Mouse (Mus musculus) kidney, embryonic 14.5 days (tissue): ENCODE data around the gene Mtif3. TPM values are rescaled to one million over a fixed set of nuclear protein-coding genes. Genes with fewer than 3 reads are reported as not detected.
"Not testable (repeated sequence)": the region's sequence is repeated elsewhere in the genome, so short reads cannot be mapped to it uniquely, and the experiment has no call there.

Experiments used
- ATAC-seq: fragments of 200-750 bp; cut with Nextera tagmentation; 2 replicates; pipeline ENCODE4 v1.8.0; 2017; ENCODE audit warnings: moderate number of reproducible peaks, mild to moderate bottlenecking, moderate TSS enrichment, moderate library complexity; ENCODE audit not compliant: low FRiP score, low TSS enrichment
- H3K27ac ChIP-seq: fragments of 300-500 bp; sonication (generic); 2 replicates; pipeline ENCODE4 v1.5.1; 2014; ENCODE audit warnings: low read depth, mild to moderate bottlenecking, low read length, moderate library complexity, mixed read lengths
- H3K27me3 ChIP-seq: fragments of 300-500 bp; sonication (generic); 2 replicates; pipeline ENCODE4 v1.6.1; 2014; ENCODE audit warnings: mild to moderate bottlenecking, low read length; ENCODE audit not compliant: control insufficient read depth, insufficient read depth
- H3K36me3 ChIP-seq: fragments of 300-500 bp; sonication (generic); 2 replicates; pipeline ENCODE4 v1.6.1; 2014; ENCODE audit warnings: low read length, mixed read lengths; ENCODE audit not compliant: control insufficient read depth, insufficient read depth
- H3K4me1 ChIP-seq: fragments of 300-500 bp; sonication (generic); 2 replicates; pipeline ENCODE4 v1.6.1; 2014; ENCODE audit warnings: low read length, mixed read lengths; ENCODE audit not compliant: control insufficient read depth, insufficient read depth
- H3K4me2 ChIP-seq: fragments of 300-500 bp; sonication (generic); replicated peaks from 2 replicates; pipeline ENCODE4 v1.6.1; 2014; ENCODE audit warnings: low read depth, mild to moderate bottlenecking, low read length
- H3K4me3 ChIP-seq: fragments of 300-500 bp; sonication (generic); 2 replicates; pipeline ENCODE4 v1.5.1; 2014; ENCODE audit warnings: mild to moderate bottlenecking, low read length
- H3K9ac ChIP-seq: fragments of 300-500 bp; sonication (generic); 2 replicates; pipeline ENCODE4 v1.6.1; 2014; ENCODE audit warnings: low read depth, mild to moderate bottlenecking, low read length, moderate library complexity
- H3K9me3 ChIP-seq: fragments of 300-500 bp; sonication (generic); 2 replicates; pipeline ENCODE4 v1.6.1; 2016; ENCODE audit warnings: low read length; ENCODE audit not compliant: control insufficient read depth
- WGBS: fragments of 180-500 bp; shearing (Covaris S2); extraction: QIAGEN DNeasy Blood & Tissue Kit; methylation state at CpG from one replicate; pipeline ENCODE4 v1.1.7; 2014; 5-methylcytosine and 5-hydroxymethylcytosine counted together
- polyA plus RNA-seq: library from polyadenylated mRNA; unstranded; fragments of >200 nt; fragmentation: Nextera tagmentation; extraction: Ambion mirVana; gene quantifications from 2 replicates; pipeline ENCODE4 v1.2.1, GENCODE M21; 2014

Gene Mtif3
- polyA plus RNA-seq, 1 experiment from 2014 or later, result 21.1 TPM

DNA sequence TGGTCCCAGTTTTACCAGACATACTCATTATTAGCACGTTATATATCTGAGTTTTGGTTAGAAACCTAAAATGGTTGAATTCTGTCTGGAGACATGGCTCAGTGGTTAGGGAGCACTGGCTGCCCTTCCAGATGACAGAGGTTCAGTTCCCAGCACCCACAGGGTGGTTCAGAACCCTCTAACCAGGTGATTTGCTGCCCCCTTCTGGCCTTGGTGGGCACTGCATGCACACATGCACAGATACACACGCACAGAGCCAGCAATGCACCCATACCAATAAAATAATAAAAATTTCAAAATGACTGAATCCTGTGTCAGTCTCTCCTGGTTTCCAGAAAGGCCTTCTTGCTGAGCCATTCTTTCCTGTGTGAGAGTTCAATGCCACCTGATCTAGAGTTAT, 19.0 kb downstream of the Mtif3 start:
- ATAC-seq, result no peak
- Histone ChIP-seq H3K9ac (no peak overlapping the region), H3K27me3 (no peaks in the 10 kb centered on the region), H3K4me3 (no peak overlapping the region), H3K4me1 (peaks cover 5% of the 10 kb centered on the region), H3K9me3 (peaks cover 4% of the 10 kb centered on the region; the same call in 1 of the 2 replicates), H3K36me3 (no peaks in the 10 kb centered on the region), H3K27ac (no peak overlapping the region), H3K4me2 (no peak overlapping the region)
- 97% methylated on average over 2 of the region's 2 CpGs for whole genome bisulfite sequencing

DNA sequence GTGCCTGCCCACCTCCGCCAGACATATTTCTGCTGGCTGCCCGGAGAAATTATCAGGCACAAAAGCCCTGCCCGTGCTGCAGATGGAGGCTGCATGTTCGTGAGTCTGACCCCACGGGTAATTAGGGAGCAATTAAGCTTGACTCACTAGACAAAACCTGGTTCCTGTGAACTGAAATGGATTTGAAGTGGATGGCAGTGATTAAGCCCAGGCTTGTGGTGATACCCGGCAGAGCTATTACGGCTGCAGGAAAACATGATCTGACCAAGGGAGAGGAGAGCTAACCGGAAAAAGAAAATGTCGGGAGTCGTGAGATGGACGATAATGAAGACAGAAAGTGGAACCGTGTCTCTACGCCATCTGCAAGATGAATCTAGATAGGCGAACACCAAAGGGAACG, 20.6 kb downstream of the Mtif3 start:
- ATAC-seq, result no peak
- no peak overlapping the region for H3K4me2 ChIP-seq
- H3K9ac ChIP-seq, result no peak overlapping the region
- peaks cover 4% of the 10 kb centered on the region; the same call in 1 of the 2 replicates for H3K9me3 ChIP-seq
- H3K27ac ChIP-seq, result no peak overlapping the region
- H3K4me1 ChIP-seq, result no peaks in the 10 kb centered on the region
- WGBS, result 75% methylated on average over 15 of the region's 15 CpGs
- no peaks in the 10 kb centered on the region for H3K27me3 ChIP-seq
- no peaks in the 10 kb centered on the region for H3K36me3 ChIP-seq
- no peak overlapping the region for H3K4me3 ChIP-seq

DNA sequence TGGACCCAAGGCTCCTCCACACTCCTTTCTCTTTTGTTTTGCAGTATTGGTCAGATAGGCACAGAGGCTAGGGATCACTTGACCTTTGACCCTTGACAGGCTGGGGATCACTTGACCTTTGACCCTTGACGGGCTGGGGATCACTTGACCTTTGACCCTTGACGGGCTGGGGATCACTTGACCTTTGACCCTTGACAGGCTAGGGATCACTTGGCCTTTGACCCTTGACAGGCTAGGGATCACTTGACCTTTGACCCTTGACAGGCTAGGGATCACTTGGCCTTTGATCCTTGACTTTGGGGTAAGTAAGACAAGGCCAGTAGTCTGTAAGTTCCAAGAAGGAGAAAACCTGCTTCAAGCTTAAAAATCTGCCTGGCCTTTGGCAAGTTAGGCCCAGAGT, 21.7 kb downstream of the Mtif3 start:
- H3K36me3 ChIP-seq, H3K4me2 ChIP-seq, H3K4me1 ChIP-seq, ATAC-seq, H3K4me3 ChIP-seq, H3K9me3 ChIP-seq, H3K27ac ChIP-seq, H3K27me3 ChIP-seq, H3K9ac ChIP-seq: not testable (repeated sequence)
- 37% methylated on average over 2 of the region's 2 CpGs for WGBS

DNA sequence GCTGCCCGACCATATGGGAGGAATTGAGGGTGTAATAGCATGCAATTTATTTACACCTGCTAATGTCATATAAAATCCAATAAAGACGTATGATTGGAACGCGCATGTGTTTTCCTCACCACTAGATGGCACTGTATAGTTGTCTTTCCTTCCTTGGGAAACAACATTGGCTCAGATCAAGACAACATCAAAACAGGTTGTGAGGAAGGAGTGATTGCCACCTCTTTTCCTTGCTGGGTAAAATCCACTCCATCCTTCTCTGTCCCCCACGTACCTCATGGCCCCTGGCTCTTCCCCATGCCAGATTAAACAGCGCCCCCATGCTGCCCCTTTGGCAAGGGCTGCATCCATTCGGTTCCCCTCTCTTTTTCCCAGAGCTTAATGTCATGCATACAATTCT, 23.4 kb downstream of the Mtif3 start:
- Histone ChIP-seq H3K27ac (no peak overlapping the region), H3K4me1 (no peaks in the 10 kb centered on the region), H3K27me3 (no peaks in the 10 kb centered on the region), H3K36me3 (no peaks in the 10 kb centered on the region), H3K4me2 (no peak overlapping the region), H3K9ac (no peak overlapping the region), H3K4me3 (no peak overlapping the region), H3K9me3 (peaks cover 4% of the 10 kb centered on the region; the same call in 1 of the 2 replicates)
- ATAC-seq, result no peak
- WGBS, result 25% methylated on average over 7 of the region's 7 CpGs

DNA sequence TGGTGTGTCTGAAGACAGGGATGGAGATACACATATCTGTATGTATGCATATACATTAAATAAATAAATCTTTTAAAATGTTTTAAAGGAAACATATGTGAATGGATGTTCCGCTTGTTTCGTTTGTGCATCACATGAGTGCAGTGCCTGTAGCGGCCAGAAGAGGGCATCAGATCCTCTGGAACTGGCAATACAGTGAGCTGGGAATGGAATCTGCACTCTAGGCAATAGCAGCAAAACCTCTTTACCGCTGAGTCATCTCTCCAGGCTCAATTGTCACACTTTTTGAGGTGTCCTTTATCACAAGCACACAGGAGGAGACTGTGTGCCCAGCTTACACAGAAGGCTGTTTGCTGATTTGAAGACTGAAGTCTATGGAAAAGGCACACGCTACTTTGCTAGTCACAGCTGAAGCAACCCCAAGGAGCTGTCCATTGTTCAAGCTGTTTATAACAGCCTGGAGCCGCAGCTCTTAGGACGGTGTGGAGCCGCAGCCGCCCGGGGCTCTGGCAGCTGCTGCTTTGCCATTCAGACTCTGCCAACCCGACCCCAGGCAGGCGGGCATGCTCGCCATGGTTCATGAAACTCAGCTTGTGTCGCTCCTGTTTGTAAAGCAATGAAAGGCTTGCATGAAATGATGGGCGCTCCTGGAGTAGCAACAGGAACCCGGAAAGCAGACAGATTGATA, 24.3 kb downstream of the Mtif3 start:
- WGBS, result 81% methylated on average over 16 of the region's 16 CpGs
- no peak for ATAC-seq
- Histone ChIP-seq H3K4me2 (no peak overlapping the region), H3K36me3 (no peaks in the 10 kb centered on the region), H3K9me3 (no peaks in the 10 kb centered on the region; the same call in 1 of the 2 replicates), H3K27me3 (no peaks in the 10 kb centered on the region), H3K9ac (no peak overlapping the region), H3K27ac (no peak overlapping the region), H3K4me1 (no peaks in the 10 kb centered on the region), H3K4me3 (no peak overlapping the region)

DNA sequence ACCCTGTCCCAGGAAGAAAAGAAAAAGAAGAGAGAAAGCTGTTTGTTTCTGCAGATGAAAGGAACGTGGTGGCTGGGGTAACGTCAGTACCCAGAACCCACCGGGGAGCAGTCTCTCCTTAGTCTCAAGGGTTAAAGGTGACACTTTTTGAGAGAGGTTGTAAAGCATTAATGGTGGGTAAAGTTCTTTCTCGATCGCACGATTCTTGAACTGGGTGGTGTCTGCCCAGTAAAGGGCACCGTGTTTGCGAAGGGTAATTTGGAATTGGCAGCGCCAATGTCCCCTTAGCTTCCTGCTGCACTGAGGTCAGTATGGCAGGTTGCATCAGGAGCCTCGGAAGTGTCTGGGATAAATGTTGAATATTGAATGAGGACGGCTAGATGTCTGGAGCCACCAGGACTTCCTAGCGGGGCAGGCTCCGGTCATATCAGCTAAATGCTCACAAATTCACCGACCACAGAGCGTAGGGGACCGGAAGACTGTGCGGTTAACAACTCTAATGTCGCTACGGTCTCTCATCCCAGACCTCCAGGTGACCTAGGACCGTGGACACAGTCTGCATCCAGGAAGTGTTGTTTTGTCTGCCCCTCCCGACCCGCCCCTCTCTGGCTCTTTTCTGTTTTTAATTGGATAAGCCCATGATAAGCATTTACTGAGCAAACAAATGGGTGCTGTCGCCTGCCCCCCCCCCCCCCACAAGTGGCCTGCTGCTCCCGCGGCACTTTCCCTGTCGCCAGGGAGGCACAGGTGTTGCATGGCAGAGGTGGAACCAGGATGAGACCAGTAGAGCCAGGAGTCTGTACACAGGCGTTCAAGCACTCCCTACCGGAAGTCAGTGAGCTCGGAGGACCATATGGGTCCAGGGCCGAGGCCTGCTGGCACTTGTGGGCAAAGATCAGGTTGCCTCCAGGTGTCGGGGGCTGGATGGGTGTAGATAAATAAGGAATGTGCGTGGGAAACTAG, 25.8 kb downstream of the Mtif3 start:
- no peak for ATAC-seq
- H3K36me3 ChIP-seq, result no peaks in the 10 kb centered on the region
- no peak overlapping the region for H3K27ac ChIP-seq
- no peaks in the 10 kb centered on the region for H3K27me3 ChIP-seq
- no peak overlapping the region for H3K4me3 ChIP-seq
- H3K9me3 ChIP-seq, result no peaks in the 10 kb centered on the region
- no peak overlapping the region for H3K9ac ChIP-seq
- 81% methylated on average over 32 of the region's 32 CpGs for WGBS
- no peaks in the 10 kb centered on the region for H3K4me1 ChIP-seq
- no peak overlapping the region for H3K4me2 ChIP-seq

DNA sequence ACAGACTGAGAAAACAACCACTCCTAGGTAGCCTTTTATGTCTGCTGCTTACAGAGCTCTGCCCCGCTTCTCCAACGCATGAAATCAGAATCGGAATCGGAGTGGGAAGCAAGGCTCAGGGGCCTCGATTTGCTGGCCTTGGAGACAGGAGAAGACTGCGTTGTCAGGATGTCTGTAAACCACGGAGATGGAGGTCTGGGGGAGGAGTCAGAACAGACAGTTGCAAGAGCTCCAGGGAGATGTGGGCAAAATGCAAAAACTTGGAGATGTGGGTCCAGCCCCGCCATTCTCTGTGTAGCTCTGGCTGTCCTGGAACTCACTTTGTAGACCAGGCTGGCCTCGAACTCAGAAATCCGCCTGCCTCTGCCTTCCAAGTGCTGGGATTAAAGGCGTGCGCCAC, 30.1 kb downstream of the Mtif3 start:
- no peak for ATAC-seq
- Histone ChIP-seq H3K9me3 (no peaks in the 10 kb centered on the region), H3K36me3 (no peaks in the 10 kb centered on the region), H3K4me2 (no peak overlapping the region), H3K27me3 (no peaks in the 10 kb centered on the region), H3K27ac (no peak overlapping the region), H3K4me3 (no peak overlapping the region), H3K4me1 (no peaks in the 10 kb centered on the region), H3K9ac (no peak overlapping the region)
- WGBS, result 88% methylated on average over 12 of the region's 12 CpGs

DNA sequence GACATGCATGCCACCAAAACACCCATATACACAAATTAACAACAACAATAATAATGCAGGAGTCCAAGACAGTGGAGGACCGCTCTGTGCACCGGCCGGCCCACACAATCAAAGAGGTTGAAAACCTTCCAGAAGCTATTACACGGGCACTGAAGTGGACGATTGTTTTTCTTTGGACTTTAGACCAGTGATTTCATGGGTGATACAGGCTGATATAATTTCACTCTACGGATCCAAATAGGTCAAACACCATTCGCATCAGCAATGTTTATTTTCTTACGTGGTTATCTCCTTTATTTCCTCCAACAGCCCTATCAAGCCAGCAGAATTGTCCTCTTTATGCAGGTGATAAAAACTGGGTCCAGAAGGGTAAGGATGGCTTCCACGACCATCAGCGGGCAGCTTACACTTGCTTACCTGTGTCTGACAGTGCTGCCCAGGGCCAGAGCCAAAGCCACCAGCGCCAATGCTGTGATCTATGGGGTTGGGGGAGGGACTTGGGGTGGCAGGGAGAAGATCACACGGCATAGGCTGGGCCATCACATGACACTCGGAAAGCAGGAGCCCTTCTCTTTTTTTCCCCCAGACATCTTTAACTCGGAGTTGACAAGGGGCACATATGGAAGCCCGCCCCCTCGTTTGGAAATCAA, 31.6 kb downstream of the Mtif3 start:
- no peak overlapping the region for H3K9ac ChIP-seq
- no peak overlapping the region for H3K27ac ChIP-seq
- no peaks in the 10 kb centered on the region for H3K4me1 ChIP-seq
- no peaks in the 10 kb centered on the region for H3K9me3 ChIP-seq
- WGBS, result 73% methylated on average over 16 of the region's 16 CpGs
- ATAC-seq, result no peak
- H3K27me3 ChIP-seq, result no peaks in the 10 kb centered on the region
- H3K36me3 ChIP-seq, result no peaks in the 10 kb centered on the region
- no peak overlapping the region for H3K4me2 ChIP-seq
- H3K4me3 ChIP-seq, result no peak overlapping the region
